Mouse (Mus musculus): ENCODE data around the gene Ftcd. TPM values are rescaled to one million over a fixed set of nuclear protein-coding genes. Genes with fewer than 3 reads are reported as not detected.
A peak's percentile ranks its signal among the peaks of the same experiment; 100 is the strongest.

The Ftcd gene
- polyA plus RNA-seq (2011; ENCODE audit: insufficient read depth, insufficient read length, low read depth, missing spikeins), result not detected in 2 replicates

GRCm38 (mm10) chr10:76575374-76575773, at the start of gene Ftcd:
Ftcd (plus strand) TSS chr10:76575648.
- Histone ChIP-seq H3K27ac (ENCODE audit: insufficient read depth, low read length) (no peak within 1 kb of the TSS), H3K36me3 (ENCODE audit: control insufficient read depth, insufficient read depth, low read length, poor library complexity, severe bottlenecking) (no peaks in the 10 kb centered on the region), H3K27me3 (ENCODE audit: control insufficient read depth, insufficient read depth, low read length, poor library complexity, severe bottlenecking) (no peaks in the 10 kb centered on the region), H3K4me1 (ENCODE audit: control insufficient read depth, insufficient read depth, low read length) (no peaks in the 10 kb centered on the region), H3K9ac (ENCODE audit: low read depth, poor library complexity, severe bottlenecking) (no peak within 1 kb of the TSS), H3K4me3 (ENCODE audit: low read depth, low read length) (no peak within 1 kb of the TSS), H3K9me3 (replicated peaks; ENCODE audit: control insufficient read depth, insufficient read depth, low read length, poor library complexity, severe bottlenecking) (no peaks in the 10 kb centered on the region)
- no peak for TF ChIP-seq EP300 (IDR thresholded peaks at IDR 0.05; ENCODE audit: insufficient read depth, low read depth, low read length)
- no peak for TF ChIP-seq POLR2A (IDR thresholded peaks at IDR 0.05; ENCODE audit: insufficient read depth, low read length)
- TF ChIP-seq CTCF (IDR thresholded peaks at IDR 0.05; ENCODE audit: low read depth, low read length), result no peak

- H3K27ac ChIP-seq (ENCODE audit: insufficient read depth, low read length), result no peak overlapping the region
- no peaks in the 10 kb centered on the region for H3K4me1 ChIP-seq (ENCODE audit: control insufficient read depth, insufficient read depth, low read length)
- H3K9ac ChIP-seq (ENCODE audit: low read depth, poor library complexity, severe bottlenecking), result no peak overlapping the region
- H3K27me3 ChIP-seq (ENCODE audit: control insufficient read depth, insufficient read depth, low read length, poor library complexity, severe bottlenecking), result no peaks in the 10 kb centered on the region
- H3K9me3 ChIP-seq (replicated peaks; ENCODE audit: control insufficient read depth, insufficient read depth, low read length, poor library complexity, severe bottlenecking), result no peaks in the 10 kb centered on the region
- peaks cover 20% of the 10 kb centered on the region for H3K36me3 ChIP-seq (ENCODE audit: control insufficient read depth, insufficient read depth, low read length, poor library complexity, severe bottlenecking)
- peak overlapping the region; percentile 76 for H3K4me3 ChIP-seq (ENCODE audit: low read depth, low read length)
- TF ChIP-seq CTCF (IDR thresholded peaks at IDR 0.05; ENCODE audit: low read depth, low read length), result no peak
- TF ChIP-seq EP300 (IDR thresholded peaks at IDR 0.05; ENCODE audit: insufficient read depth, low read depth, low read length), result no peak
- TF ChIP-seq POLR2A (IDR thresholded peaks at IDR 0.05; ENCODE audit: insufficient read depth, low read length), result no peak
Measured at GRCm38 (mm10) chr10:76530922-76531321, 44.5 kb upstream of the Ftcd start.

- Histone ChIP-seq H3K36me3 (ENCODE audit: control insufficient read depth, insufficient read depth, low read length, poor library complexity, severe bottlenecking) (peaks cover 20% of the 10 kb centered on the region), H3K4me3 (ENCODE audit: low read depth, low read length) (peak within 1 kb of the TSS; percentile 81), H3K9me3 (replicated peaks; ENCODE audit: control insufficient read depth, insufficient read depth, low read length, poor library complexity, severe bottlenecking) (no peaks in the 10 kb centered on the region), H3K27me3 (ENCODE audit: control insufficient read depth, insufficient read depth, low read length, poor library complexity, severe bottlenecking) (no peaks in the 10 kb centered on the region), H3K27ac (ENCODE audit: insufficient read depth, low read length) (no peak within 1 kb of the TSS), H3K4me1 (ENCODE audit: control insufficient read depth, insufficient read depth, low read length) (no peaks in the 10 kb centered on the region), H3K9ac (ENCODE audit: low read depth, poor library complexity, severe bottlenecking) (peak within 1 kb of the TSS; percentile 32)
- TF ChIP-seq EP300 (IDR thresholded peaks at IDR 0.05; ENCODE audit: insufficient read depth, low read depth, low read length) (0 out of 2 replicates have a peak, but pooled peaks have one; percentile 49), POLR2A (IDR thresholded peaks at IDR 0.05; ENCODE audit: insufficient read depth, low read length) (peak; percentile 51), CTCF (IDR thresholded peaks at IDR 0.05; ENCODE audit: low read depth, low read length) (no peak)
Measured at GRCm38 (mm10) chr10:76531375-76531774, 44.1 kb upstream of the Ftcd start, which contains the start of gene Lss. Lss (plus strand) TSS chr10:76531588.

GRCm38 (mm10) chr10:76531828-76532227, 43.6 kb upstream of the Ftcd start:
- peak overlapping the region; percentile 81 for H3K4me3 ChIP-seq (ENCODE audit: low read depth, low read length)
- H3K27ac ChIP-seq (ENCODE audit: insufficient read depth, low read length), result no peak overlapping the region
- H3K9me3 ChIP-seq (replicated peaks; ENCODE audit: control insufficient read depth, insufficient read depth, low read length, poor library complexity, severe bottlenecking), result no peaks in the 10 kb centered on the region
- H3K27me3 ChIP-seq (ENCODE audit: control insufficient read depth, insufficient read depth, low read length, poor library complexity, severe bottlenecking), result no peaks in the 10 kb centered on the region
- H3K36me3 ChIP-seq (ENCODE audit: control insufficient read depth, insufficient read depth, low read length, poor library complexity, severe bottlenecking), result peaks cover 20% of the 10 kb centered on the region
- TF ChIP-seq POLR2A (IDR thresholded peaks at IDR 0.05; ENCODE audit: insufficient read depth, low read length) (no peak), CTCF (IDR thresholded peaks at IDR 0.05; ENCODE audit: low read depth, low read length) (no peak), EP300 (IDR thresholded peaks at IDR 0.05; ENCODE audit: insufficient read depth, low read depth, low read length) (no peak)
- H3K4me1 ChIP-seq (ENCODE audit: control insufficient read depth, insufficient read depth, low read length), result no peaks in the 10 kb centered on the region
- peak overlapping the region; percentile 32 for H3K9ac ChIP-seq (ENCODE audit: low read depth, poor library complexity, severe bottlenecking)

GRCm38 (mm10) chr10:76535526-76535925, 39.9 kb upstream of the Ftcd start:
- no peak overlapping the region for H3K4me3 ChIP-seq (ENCODE audit: low read depth, low read length)
- H3K9me3 ChIP-seq (replicated peaks; ENCODE audit: control insufficient read depth, insufficient read depth, low read length, poor library complexity, severe bottlenecking), result no peaks in the 10 kb centered on the region
- no peaks in the 10 kb centered on the region for H3K27me3 ChIP-seq (ENCODE audit: control insufficient read depth, insufficient read depth, low read length, poor library complexity, severe bottlenecking)
- H3K27ac ChIP-seq (ENCODE audit: insufficient read depth, low read length), result no peak overlapping the region
- no peak overlapping the region for H3K9ac ChIP-seq (ENCODE audit: low read depth, poor library complexity, severe bottlenecking)
- peaks cover 28% of the 10 kb centered on the region for H3K36me3 ChIP-seq (ENCODE audit: control insufficient read depth, insufficient read depth, low read length, poor library complexity, severe bottlenecking)
- no peaks in the 10 kb centered on the region for H3K4me1 ChIP-seq (ENCODE audit: control insufficient read depth, insufficient read depth, low read length)
- no peak for TF ChIP-seq EP300 (IDR thresholded peaks at IDR 0.05; ENCODE audit: insufficient read depth, low read depth, low read length)
- TF ChIP-seq POLR2A (IDR thresholded peaks at IDR 0.05; ENCODE audit: insufficient read depth, low read length), result no peak
- no peak for TF ChIP-seq CTCF (IDR thresholded peaks at IDR 0.05; ENCODE audit: low read depth, low read length)

- Histone ChIP-seq H3K4me3 (ENCODE audit: low read depth, low read length) (no peak overlapping the region), H3K9me3 (replicated peaks; ENCODE audit: control insufficient read depth, insufficient read depth, low read length, poor library complexity, severe bottlenecking) (no peaks in the 10 kb centered on the region), H3K9ac (ENCODE audit: low read depth, poor library complexity, severe bottlenecking) (no peak overlapping the region), H3K36me3 (ENCODE audit: control insufficient read depth, insufficient read depth, low read length, poor library complexity, severe bottlenecking) (peaks cover 43% of the 10 kb centered on the region), H3K27ac (ENCODE audit: insufficient read depth, low read length) (no peak overlapping the region), H3K4me1 (ENCODE audit: control insufficient read depth, insufficient read depth, low read length) (no peaks in the 10 kb centered on the region), H3K27me3 (ENCODE audit: control insufficient read depth, insufficient read depth, low read length, poor library complexity, severe bottlenecking) (no peaks in the 10 kb centered on the region)
- TF ChIP-seq EP300 (IDR thresholded peaks at IDR 0.05; ENCODE audit: insufficient read depth, low read depth, low read length) (no peak), POLR2A (IDR thresholded peaks at IDR 0.05; ENCODE audit: insufficient read depth, low read length) (no peak), CTCF (IDR thresholded peaks at IDR 0.05; ENCODE audit: low read depth, low read length) (no peak)
Measured at GRCm38 (mm10) chr10:76537619-76538018, 37.8 kb upstream of the Ftcd start.

Measured in ES-Bruce4 (cell line).